Mouse (Mus musculus) cerebellum, postnatal 10 days (tissue): ENCODE data around the gene Calcoco1.

Source experiments
- DNase-seq, 2 experiments: peaks; one replicate each; pipeline ENCODE4 v3.0.0; 2021; ENCODE audit warnings: mixed read lengths in 2 of 2

Gene Calcoco1

DNA sequence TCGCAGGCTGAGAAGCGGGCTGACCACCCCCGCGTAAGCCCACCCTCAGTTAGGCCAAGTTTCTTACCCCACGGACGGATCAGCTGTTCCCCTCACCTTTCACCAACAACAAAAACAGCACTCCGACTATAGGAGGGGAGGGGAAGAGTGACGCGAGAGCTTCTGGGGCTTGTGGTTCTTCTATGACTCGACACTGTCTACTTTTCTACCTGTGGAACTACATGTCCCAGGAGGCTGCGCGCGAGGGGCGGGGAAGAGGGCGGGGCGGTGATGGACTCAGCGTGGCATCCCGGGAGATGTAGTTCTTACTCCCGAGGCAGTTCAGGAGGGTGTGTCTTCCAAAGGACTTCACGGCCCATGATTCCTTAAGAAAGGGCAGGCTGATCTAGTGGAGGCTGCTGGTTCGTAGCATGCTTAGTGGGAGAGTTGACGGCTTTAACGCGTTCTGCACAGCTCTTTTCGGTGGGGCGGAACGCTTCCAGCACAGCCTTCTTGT, at the start of gene Calcoco1:
Gene Calcoco1 (minus strand): TSS at position 199 of the 496 bp plus-strand sequence.
- DNase-seq: peak; percentile 99

DNA sequence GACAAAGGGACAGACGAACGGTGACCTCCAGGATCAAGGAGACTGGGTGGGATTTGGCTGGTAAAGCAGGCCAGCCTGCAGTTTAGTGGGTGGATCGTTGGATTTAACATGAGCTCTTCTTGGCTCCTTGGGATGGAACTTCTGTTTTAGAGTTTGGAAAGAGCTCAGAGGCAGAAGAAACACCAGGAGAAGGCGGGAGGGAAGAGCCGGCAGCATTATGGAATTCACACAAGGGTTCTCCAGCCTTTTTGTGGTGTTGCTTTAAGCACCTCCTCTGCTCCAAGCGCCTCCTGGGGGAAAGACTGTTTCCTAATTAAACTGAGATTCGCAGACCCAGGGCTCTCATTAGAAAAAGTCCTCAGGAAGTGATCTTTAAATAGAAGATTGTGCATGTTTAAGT, 48.9 kb upstream of the Calcoco1 start:
- DNase-seq: no peak

DNA sequence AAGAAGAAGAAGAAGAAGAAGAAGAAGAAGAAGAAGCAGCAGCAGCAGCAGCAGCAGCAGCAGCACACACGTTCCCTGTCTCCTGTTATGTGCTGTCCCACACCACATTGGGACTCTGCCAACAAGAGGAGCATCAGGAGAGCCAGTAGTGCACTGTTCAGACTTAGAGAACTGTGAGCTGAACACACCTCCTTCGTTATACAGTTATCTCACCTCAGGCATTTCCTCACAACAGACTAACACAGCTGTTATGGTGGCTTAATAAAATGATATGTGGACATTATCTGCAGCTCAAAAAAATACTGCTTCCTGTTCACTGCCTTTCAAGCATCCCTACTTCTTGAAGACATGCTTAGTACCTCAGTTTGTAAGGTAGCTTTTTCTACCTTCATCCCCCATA, 43.2 kb upstream of the Calcoco1 start:
- no peak for DNase-seq

DNA sequence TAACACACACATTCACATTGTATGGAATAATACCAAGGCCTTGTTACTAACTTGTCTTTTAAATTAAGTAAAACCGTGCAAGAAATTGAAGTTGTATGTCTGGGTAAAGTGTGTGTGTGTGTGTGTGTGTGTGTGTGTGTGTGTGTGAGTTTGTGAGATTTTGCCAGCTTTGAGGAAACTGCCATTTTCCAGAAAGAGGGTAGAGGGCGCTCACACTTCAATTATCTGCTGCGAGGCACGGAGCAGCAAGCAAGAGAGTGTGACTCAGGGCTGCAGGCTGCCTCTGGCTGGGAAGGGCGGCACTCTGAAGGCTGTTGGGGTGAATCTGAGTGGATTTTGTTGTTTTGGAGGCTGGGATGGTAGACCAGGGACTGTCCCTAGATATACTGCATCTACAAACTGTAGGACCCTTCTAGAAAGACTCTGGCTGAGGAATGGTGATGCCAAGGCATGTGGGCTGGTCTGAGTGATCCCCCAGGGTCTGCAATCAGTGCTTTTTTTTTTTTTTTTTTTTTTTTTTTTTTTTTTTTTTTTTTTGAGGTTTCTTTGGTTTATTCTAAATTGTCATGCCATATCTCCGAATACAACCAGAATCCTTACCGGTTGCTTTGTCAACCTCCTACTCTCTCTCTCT, 39.9 kb upstream of the Calcoco1 start:
- DNase-seq: peak; percentile 72 to 79

DNA sequence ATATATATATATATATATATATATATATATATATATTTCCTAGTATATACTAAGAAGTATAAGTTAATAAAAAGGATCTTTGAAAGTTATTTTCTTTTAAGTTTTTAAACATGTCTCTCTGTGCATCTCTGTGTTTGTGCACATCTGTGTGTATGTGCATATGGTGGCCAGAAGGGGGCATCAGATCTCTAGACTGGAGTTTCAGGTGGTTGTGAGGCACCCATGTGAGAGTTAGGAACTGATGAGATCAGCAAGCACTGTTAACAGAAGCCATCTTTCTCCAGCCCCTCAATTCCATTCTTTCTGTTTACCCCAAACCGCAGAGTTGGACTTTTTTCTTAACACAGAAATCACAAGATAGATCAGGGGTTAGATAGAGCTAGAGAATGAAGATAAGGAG, 35.7 kb upstream of the Calcoco1 start:
- no peak for DNase-seq

DNA sequence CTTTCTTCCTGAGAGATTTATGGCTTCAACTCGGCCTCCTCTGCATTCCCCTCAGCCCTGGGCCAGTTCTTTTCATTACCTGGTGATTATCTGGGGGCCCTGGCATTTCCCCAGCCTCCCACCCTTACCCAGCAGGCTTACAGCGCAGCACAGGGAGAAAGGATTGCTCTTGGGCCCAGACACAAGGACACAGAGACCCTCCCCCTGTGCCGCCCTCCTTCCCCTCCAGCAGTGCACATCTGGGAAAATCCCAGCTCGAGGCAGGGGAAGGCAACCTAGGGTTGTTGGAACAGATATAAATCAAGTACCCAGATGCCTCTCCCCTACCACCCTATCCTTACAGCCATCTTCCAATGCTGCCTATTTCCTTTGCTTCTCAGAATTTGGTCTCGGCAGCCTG, 33.1 kb upstream of the Calcoco1 start:
- no peak for DNase-seq

DNA sequence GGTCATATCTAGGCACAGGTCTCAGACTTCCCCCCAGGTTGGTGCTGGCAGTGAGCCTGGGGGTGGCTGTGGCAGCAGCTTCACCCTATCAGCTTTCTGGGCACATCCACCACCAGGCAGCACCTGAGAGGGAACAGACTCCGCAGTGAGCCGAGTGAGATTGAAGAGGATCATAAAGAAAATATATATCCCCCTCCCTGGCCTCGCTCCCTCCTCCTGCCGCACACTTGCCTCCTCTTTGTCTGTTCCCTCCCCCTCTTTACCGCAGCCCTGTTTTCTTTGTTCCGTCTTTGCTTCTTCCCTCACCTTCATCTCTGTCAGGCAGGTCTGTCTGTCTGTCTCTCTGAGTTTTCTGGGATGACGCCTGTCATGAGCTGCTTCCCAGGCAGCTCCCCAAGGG, 32.4 kb upstream of the Calcoco1 start:
- no peak for DNase-seq

DNA sequence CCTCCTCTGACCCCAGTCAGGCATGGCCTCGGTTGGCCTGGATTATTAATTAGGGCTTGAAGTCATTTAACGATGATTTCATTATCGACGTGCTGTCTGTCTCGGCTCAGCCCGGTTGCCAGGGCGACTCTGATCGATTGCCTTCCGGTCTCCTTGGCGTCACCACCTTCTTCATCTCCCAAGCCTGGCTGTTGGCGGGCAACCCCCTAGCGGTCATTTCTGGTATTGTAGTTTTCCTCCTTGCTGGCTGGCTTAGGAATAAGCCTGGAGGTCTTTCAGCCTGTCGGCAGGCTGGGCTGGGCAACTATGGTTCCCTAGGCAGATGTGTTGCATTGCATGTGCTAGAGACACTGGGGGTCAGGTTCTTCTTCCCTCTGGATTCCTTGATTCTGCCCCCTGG, 31.2 kb upstream of the Calcoco1 start:
- DNase-seq: peak; percentile 81 to 92

DNA sequence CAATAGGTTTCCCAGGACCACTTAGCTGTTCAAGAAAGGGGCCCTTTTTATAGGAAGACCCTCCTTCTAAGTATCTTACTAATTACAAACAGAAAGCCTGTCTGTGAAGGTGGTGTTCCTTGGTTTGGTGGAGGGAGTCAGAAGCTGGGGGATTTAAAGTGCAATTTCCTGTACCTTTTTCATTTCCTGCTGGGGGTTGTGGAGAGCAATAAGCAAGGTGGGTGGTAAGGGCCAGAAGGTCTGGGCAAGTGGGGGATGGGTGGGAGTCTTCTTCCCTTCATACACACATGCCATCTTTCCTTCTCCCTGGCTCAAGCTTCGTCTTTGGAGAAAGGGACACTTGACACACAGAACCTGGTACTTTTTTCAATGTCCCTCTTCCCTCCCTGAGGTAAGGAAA, 30.2 kb upstream of the Calcoco1 start:
- DNase-seq: no peak

DNA sequence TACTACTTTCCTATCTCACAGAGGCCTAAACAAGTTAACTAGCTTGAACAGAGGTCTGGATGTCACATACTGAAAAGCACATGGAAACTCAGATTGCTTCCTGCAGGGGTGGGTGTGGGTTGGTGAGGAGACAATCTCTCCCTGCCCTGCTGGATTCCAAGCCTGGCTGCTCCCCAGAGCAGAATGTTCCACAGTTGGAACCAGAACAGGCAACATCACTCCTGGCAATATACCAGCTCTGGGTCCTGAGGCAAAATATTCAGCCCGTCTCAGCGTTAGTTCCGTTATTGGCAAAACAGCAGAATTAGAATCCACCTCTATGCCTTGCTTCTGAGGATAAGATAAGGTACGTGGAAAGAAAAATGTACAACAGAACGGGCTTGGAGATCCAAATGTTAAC, 28.3 kb upstream of the Calcoco1 start:
- peak; percentile 66 for DNase-seq

DNA sequence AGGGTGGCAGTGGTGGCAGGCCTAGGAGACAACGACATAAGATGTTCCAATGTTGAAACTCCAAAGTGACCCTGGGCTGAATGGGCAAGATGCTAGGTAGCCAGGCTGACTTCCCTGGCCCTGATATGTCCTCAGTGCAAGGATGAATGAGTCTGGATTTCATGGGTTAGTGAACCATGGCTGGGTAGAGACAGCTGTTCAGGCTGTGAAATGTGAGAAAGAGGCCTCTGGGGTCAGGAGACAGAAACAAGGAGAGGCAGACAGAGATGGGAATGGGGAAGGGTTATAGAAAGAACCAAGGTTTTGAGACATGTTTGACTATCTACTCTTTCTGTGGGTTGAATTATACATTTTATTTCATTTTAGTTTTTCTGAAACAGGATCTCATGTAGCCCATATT, 27.1 kb upstream of the Calcoco1 start:
- DNase-seq: no peak

DNA sequence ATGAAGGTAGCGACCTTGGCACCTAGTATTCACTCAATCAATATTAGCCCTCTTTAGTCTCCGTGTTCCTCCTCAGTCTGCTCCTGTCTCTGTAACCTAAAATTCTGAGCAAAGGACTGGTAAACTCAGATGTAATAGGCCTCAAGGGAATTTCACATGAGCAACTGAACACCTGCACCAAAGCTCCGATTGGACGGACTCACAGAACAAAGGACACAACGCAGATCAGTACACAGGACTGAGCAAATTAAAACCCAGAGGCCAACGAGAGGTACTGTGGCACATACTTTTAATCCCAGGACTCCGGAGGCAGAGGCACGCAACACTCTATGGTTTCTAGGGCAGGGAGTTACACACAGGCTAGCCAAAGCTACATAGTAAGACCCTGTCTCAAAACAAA, 25.9 kb upstream of the Calcoco1 start:
- no peak for DNase-seq

DNA sequence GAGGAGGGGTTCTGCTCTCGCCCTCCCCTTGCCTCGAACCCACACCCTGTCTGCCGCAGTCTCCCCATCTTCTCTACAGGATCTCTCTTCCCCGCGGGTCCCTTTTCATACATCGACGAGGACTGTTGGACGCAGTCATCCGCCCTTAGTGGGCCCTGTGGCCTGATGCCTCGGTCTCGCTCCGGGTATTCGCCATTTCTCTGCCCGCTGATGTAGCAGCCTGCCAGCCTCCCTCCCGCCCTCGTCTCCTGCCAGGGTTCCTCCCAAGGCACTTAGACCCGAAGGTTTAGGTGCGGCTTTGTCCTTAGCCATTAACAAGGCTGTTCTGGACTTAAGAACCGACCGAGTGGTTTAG, 25.3 kb upstream of the Calcoco1 start:
- DNase-seq: peak; percentile 73 to 76

DNA sequence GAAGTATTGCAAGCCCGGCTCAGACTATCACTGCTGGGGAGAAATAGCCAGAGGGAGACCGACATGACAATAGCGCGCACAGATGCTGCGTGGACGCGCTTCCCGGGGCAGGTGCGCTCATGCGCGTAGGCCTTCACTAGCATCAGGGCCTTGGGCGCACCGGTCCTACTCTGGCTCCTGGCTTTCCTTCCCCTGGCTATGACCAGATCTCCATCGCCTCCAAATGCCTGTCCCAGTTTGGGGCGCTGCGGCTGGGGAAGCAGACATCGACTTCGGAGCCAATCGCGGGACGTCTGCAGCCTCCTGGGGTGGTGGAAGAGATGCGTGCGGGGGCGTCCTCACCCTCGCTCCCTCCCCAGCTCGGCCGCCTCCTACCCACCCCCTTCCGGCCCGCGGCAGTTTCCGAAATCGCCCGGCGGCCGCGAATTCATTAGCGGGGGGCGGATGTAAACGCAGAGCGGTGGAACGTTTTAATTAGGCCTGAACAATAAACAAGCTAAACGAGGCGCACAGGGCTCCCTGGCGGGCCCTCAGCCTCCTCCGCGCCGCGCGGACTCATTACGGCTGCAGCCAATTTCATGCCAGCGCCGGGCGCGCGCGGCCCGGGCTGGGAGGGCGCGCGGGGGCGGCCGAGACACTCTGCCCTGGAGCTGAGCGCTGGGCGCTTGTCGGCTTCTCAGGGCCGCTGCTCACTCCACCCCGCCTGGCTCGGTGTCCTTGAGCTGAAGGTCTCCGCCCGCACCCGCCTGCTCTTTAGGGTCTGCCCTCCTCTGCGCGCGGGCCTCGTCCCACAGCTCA, 24.7 kb upstream of the Calcoco1 start:
- peak; percentile 87 to 88 for DNase-seq

DNA sequence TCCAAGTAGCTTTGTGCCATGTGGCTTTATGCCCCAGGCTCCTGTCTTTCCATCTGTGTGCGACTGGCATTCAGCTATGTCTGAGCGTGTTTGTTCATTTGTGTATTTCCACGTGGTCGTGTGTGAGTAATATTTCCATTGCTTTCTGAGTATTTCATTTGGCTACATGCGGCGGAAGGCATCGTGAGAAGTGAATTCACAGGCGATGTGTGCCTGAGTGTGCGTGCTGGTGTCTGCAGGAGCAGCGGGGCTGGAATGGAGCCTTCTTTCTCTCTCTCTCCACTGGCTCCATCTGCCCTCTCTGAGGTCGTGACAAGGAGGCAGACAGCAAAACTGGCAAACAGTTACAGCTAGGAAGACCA, 24.1 kb upstream of the Calcoco1 start:
- no peak for DNase-seq

DNA sequence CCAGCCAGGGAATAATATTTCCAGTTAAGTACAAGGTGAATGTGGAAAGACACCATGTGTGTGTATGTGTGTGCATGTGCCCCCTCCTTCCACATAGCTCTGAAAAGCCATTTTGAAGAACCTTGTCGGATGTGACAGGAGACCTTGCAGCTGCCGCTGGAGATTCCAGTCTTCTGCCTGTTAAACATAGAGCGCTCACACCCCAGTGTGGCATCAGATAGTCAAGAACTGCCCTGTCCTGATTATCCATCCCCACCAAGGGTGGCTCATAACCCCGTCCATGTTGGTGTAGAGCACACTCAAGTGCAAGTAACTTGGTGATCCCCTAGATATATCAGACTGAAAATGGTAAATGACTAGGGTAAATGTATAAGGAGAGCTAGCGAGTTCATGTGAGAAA, 23.4 kb upstream of the Calcoco1 start:
- no peak for DNase-seq

DNA sequence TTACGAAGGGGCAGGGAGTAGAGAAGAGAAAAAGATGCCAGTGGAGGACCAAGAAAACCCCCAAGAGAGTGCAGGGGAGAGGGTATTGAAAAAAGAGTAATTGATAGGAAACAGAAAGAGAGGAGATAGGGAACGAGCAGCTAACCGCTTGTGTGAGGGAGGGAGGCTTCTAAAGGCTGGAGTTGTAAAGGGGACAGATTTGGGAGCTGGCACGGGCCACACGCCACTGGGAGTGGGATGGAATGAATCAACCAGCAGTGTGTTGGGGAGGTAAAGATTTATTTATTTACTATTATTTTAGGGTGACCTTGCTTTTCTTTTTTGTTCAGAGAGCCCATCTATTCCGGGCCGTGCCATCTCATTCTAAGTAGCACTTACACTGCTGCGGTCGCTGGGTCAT, 22.9 kb upstream of the Calcoco1 start:
- no peak for DNase-seq

DNA sequence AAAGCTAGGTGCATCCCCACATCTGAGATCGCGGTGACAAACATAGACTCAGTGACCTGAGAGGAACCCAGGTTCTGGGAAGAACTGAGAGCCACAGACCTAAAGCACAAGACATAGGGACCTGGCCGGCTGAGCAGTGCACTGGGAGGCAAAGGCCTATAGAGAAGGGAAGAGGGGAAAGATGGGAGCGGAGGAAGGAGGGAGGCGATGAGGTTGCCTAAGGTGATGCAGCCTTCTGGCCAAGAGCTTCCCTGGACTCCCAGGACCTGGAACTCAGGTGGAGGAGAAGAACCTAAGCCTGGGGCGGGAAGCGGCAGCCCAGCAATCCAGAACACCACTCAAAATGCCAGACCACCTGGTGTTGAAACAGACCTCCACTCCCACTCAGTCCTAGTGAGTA, 22.4 kb upstream of the Calcoco1 start:
- DNase-seq: peak; percentile 43 to 55

DNA sequence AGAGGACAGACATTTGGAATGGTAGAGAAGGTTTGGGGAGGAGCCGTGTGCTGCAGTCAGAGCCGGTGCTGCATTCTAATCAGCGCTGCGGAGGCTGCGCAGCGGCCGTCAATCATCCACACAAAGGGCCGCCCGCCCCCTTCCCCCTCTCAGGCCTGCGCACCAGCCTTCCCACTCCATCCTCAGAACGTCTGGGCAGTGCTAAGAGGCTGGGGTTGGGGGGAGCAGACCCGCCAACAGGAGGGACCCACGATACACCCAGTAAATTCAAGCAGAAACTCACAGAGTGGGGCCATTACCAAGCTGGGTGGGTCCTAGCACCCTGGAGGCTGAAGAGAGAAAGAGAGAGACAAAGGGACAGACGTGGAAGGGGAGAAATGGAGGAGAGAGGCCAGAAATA, 22.0 kb upstream of the Calcoco1 start:
- peak; percentile 69 to 76 for DNase-seq

DNA sequence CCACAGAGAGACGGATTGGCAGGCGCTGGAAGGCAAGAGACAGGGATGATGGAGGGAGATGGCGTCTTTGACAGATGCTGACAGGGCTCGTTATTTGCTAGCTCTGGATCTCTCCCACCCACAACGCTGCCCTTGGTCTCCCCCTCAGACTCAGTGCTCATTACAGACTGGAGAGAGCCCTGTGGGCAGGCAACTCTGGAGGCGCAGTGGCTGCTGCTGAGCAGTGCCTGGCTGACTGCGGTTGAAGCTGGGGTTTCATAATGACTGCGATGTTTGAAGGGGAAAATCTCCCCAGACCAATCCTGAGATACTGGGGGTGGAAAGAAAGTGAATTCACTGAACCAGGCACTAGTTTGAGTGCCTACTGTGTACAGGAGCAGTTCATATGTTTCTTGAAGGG, 21.2 kb upstream of the Calcoco1 start:
- peak in 1 of 2 experiments; percentile 48 for DNase-seq

DNA sequence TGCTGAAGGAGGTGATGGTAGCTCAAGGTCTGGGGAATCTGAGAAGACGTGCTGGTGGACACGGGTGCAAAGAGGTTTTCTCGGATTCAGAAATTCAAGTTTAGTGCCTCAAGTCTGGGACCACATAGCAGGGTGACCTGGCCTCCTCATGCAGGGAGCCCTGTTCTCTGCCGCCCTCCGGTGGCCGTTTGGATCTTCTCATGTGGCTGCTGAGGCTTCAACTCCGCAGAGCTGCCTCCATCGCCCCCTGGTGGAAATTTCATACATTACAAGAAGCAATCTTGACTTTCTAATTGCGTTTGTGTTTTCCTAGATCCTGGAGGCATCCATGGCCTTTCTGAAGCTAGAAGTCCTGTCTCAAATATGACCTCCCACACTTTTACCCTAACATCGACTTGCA, 20.6 kb upstream of the Calcoco1 start:
- DNase-seq: peak; percentile 98 to 100

DNA sequence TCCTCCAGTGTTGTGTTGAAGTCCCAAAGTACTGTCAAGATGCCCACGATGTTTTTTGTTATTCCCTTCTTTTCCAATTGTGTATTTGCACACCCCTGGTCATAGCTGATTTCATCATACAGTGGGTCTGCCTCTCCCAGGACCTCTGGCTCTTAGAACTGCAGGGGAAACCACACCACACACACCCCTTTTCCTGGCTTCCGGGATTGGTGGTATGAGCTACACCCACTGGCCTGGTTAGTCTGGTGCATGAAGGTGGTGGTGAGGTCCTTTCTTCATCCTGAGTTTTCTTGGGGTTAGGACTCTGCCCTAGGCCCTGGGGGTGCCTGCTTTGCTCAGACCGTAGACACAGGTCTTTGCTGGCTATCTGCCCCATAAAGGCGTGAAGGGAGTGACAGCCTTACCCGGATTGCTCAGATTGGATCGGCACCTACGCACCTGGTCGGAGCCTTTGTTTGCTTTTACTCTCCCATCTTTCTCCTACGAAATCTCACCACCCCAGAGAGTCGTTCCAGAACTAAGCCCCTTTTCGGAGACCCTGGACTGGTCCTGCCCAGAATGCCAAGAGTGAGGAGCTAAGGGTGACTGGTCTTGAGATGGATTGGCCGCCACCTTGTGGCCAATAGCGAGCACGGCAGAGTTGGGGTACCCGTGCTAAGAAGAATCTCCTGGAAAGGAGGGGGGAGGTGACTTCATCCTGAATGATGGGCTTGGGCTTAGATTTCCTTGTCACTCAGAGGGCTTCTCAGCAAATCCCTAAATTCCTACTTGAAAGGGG, 17.7 kb upstream of the Calcoco1 start:
- DNase-seq: peak; percentile 88 to 89

DNA sequence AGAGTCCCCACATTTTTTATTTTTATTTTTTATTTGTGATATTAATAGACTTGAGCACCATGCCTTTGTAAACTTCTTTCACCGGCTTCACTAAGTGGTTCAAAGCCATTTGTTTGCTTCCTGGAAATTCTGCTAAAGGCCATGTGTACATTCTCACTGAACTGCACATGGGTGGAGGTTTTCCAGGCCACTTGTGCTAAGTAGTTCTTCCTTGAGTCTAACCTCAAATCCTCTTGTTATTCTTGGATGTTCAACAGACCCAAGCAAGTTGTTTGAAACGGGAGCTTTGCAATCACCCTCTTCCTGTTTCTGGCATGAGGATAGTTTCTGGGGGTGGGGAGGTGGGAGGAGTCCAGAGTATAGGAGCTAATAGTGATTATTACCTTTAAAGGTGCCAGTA, 16.5 kb upstream of the Calcoco1 start:
- DNase-seq: peak in 1 of 2 experiments; percentile 3

DNA sequence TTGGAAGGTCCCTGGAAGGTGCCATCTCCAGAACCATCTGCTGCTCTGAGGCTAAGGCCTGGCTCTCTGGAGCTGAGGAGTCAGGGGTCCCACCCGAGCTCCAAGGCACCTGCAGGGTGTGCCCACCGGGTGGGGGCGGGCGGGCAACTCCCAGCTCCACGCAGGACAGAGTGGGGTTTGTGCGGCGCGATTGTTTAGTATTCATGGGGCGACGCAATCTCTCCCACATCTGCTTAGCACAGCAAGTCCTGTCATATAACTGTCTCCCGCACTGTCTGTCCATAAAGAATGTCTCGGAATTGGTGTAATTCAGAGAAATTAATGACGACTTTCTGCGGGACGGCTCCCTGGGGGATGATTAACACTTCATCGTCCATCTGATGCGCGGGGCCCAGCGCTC, 15.1 kb upstream of the Calcoco1 start:
- peak in 1 of 2 experiments; percentile 31 for DNase-seq
